Mouse (Mus musculus): ENCODE data around the gene Dchs2. TPM values are rescaled to one million over a fixed set of nuclear protein-coding genes. Genes with fewer than 3 reads are reported as not detected.

Dchs2 gene
- polyA plus RNA-seq, 1 experiment from 2014 or later = 0.21 TPM

- Histone ChIP-seq H3K27me3 (ENCODE audit: control insufficient read depth, insufficient read depth, low read depth, low read length) (no peaks in the 10 kb centered on the region), H3K4me2 (ENCODE audit: low read depth, low read length) (no peak overlapping the region), H3K9ac (ENCODE audit: low read length) (no peak overlapping the region), H3K27ac (ENCODE audit: low read length) (no peak overlapping the region), H3K4me3 (ENCODE audit: low read length) (no peak overlapping the region), H3K9me3 (ENCODE audit: control insufficient read depth, low read length) (no peaks in the 10 kb centered on the region), H3K36me3 (ENCODE audit: control insufficient read depth, insufficient read depth, low read length) (no peaks in the 10 kb centered on the region), H3K4me1 (replicated peaks; ENCODE audit: control insufficient read depth, insufficient read depth, low read length) (no peaks in the 10 kb centered on the region)
- no peak for ATAC-seq (ENCODE audit: low read depth)
Observed at GRCm38 (mm10) chr3:83290482-83290881, 162.7 kb downstream of the Dchs2 start.

DNA sequence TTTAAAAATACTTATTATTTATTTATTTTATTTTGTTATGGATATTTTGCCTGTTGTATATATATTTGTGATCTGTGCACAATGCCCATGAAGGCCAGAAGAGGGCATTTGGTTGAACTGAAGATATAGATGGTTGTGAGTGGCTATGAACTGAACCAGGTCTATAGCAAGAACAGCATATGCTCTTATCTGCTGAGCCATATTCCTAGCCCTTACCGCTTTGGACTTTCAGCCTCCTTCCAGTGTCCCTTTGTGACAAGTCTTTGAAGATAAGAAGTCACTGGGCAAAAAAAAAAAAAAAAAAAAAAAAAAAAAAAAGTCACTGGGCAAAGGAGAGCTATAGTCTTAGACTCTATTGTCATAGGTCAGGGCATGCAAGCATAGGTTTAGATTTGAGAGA is 163.2 kb downstream of the Dchs2 start:
- ATAC-seq (ENCODE audit: low read depth) = no peak
- WGBS = 72% methylated on average over 1 of the region's 1 CpGs
- H3K4me1 ChIP-seq (replicated peaks; ENCODE audit: control insufficient read depth, insufficient read depth, low read length) = no peaks in the 10 kb centered on the region

DNA sequence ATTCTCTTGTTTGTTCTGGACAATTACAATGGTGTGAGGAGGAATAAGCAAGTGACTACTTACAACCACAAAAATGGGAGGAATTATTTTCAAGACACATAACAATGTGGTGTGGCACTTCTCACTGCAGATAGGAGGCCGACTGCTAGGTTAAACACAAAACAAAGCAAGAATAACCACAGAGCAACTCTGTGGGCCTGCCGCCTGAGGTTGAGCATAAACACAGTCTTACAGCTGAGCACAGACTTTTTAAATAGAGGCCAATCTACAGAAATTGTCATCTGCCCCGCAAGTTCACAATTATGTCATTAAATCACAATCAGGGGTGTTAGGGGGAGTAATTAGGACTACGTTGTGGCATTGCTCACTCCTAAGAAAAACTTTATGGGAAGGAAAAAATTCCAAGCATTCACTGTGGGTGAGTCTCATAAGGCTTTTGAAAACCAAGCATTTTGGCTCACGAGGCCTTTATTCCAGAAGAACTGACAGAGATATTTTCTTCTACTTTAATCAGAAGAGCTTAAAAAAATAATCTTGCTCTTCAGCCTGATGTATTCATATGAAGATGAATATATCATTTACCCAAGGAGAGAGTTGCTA is 172.1 kb downstream of the Dchs2 start:
- Histone ChIP-seq H3K9ac (ENCODE audit: low read length) (no peak overlapping the region), H3K36me3 (ENCODE audit: control insufficient read depth, insufficient read depth, low read length) (no peaks in the 10 kb centered on the region), H3K27me3 (ENCODE audit: control insufficient read depth, insufficient read depth, low read depth, low read length) (no peaks in the 10 kb centered on the region), H3K9me3 (ENCODE audit: control insufficient read depth, low read length) (no peaks in the 10 kb centered on the region), H3K4me2 (ENCODE audit: low read depth, low read length) (no peak overlapping the region), H3K4me3 (ENCODE audit: low read length) (no peak overlapping the region), H3K4me1 (replicated peaks; ENCODE audit: control insufficient read depth, insufficient read depth, low read length) (no peaks in the 10 kb centered on the region), H3K27ac (ENCODE audit: low read length) (no peak overlapping the region)
- 48% methylated on average over 5 of the region's 5 CpGs for WGBS
- ATAC-seq (ENCODE audit: low read depth) = no peak

More for the DNA sequence above, 163.2 kb downstream of the Dchs2 start:
- Histone ChIP-seq H3K4me2 (ENCODE audit: low read depth, low read length) (no peak overlapping the region), H3K36me3 (ENCODE audit: control insufficient read depth, insufficient read depth, low read length) (no peaks in the 10 kb centered on the region), H3K9me3 (ENCODE audit: control insufficient read depth, low read length) (no peaks in the 10 kb centered on the region), H3K27ac (ENCODE audit: low read length) (no peak overlapping the region), H3K9ac (ENCODE audit: low read length) (no peak overlapping the region), H3K4me3 (ENCODE audit: low read length) (no peak overlapping the region), H3K27me3 (ENCODE audit: control insufficient read depth, insufficient read depth, low read depth, low read length) (no peaks in the 10 kb centered on the region)

DNA sequence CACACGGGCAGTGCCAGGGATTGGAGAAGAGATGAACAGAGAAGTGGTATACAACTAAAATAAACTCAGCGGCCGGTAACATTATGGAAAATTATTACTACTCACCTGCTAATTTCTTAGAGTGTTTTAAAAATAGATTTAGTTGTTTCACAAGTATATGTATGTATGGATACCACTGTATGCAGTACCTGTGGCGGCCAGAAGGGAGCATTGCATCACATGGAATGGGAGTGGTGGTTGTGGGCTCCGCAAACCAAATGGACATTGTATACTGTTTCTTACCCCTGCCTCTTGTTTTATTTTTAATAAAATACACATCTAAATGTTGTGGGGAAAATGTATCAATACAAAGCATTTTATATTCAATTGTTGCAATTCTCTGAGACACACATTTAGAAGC is 176.1 kb downstream of the Dchs2 start:
- Histone ChIP-seq H3K4me3 (ENCODE audit: low read length) (no peak overlapping the region), H3K27me3 (ENCODE audit: control insufficient read depth, insufficient read depth, low read depth, low read length) (no peaks in the 10 kb centered on the region), H3K27ac (ENCODE audit: low read length) (no peak overlapping the region), H3K9ac (ENCODE audit: low read length) (no peak overlapping the region), H3K36me3 (ENCODE audit: control insufficient read depth, insufficient read depth, low read length) (no peaks in the 10 kb centered on the region), H3K4me2 (ENCODE audit: low read depth, low read length) (no peak overlapping the region), H3K4me1 (replicated peaks; ENCODE audit: control insufficient read depth, insufficient read depth, low read length) (no peaks in the 10 kb centered on the region), H3K9me3 (ENCODE audit: control insufficient read depth, low read length) (no peaks in the 10 kb centered on the region)
- 74% methylated on average over 5 of the region's 5 CpGs for WGBS
- ATAC-seq (ENCODE audit: low read depth) = no peak

GRCm38 (mm10) chr3:83345928-83346327 is 218.2 kb downstream of the Dchs2 start:
- 74% methylated on average over 3 of the region's 3 CpGs for WGBS
- Histone ChIP-seq H3K9me3 (ENCODE audit: control insufficient read depth, low read length) (no peaks in the 10 kb centered on the region), H3K27ac (ENCODE audit: low read length) (no peak overlapping the region), H3K4me3 (ENCODE audit: low read length) (no peak overlapping the region), H3K36me3 (ENCODE audit: control insufficient read depth, insufficient read depth, low read length) (no peaks in the 10 kb centered on the region), H3K4me1 (replicated peaks; ENCODE audit: control insufficient read depth, insufficient read depth, low read length) (no peaks in the 10 kb centered on the region), H3K27me3 (ENCODE audit: control insufficient read depth, insufficient read depth, low read depth, low read length) (no peaks in the 10 kb centered on the region), H3K9ac (ENCODE audit: low read length) (no peak overlapping the region), H3K4me2 (ENCODE audit: low read depth, low read length) (no peak overlapping the region)
- ATAC-seq (ENCODE audit: low read depth) = no peak

DNA sequence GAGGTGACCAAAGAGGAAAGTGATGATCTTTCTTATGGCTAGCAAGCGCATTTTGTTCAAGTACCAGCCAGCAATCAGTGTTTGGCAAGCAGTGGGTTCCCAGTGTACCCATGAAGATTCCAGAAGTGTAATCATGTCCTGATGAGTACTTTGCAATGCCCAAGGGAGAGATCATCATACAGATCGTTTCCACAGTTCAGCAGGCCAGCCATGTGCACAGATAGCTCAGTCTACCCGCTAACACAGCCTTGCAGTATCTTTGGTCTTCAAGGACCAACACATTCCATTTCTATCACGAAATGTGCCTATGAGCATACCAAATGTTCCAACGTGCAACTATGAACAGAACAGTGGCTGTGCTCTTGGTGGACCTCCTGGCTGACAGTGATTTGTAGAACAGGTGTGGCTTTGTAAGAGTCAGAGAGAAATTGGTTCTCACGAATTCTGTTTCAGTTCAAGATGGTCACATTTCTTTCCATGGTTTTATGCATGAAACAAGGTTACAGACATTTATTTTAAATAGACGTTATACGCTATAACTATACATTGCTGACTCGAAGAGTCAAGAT is 240.8 kb downstream of the Dchs2 start:
- WGBS = 83% methylated on average over 9 of the region's 9 CpGs
- Histone ChIP-seq H3K9ac (ENCODE audit: low read length) (no peak overlapping the region), H3K4me3 (ENCODE audit: low read length) (no peak overlapping the region), H3K36me3 (ENCODE audit: control insufficient read depth, insufficient read depth, low read length) (no peaks in the 10 kb centered on the region), H3K4me1 (replicated peaks; ENCODE audit: control insufficient read depth, insufficient read depth, low read length) (no peaks in the 10 kb centered on the region), H3K9me3 (ENCODE audit: control insufficient read depth, low read length) (no peaks in the 10 kb centered on the region), H3K27ac (ENCODE audit: low read length) (no peak overlapping the region), H3K27me3 (ENCODE audit: control insufficient read depth, insufficient read depth, low read depth, low read length) (no peaks in the 10 kb centered on the region), H3K4me2 (ENCODE audit: low read depth, low read length) (no peak overlapping the region)
- ATAC-seq (ENCODE audit: low read depth) = no peak

DNA sequence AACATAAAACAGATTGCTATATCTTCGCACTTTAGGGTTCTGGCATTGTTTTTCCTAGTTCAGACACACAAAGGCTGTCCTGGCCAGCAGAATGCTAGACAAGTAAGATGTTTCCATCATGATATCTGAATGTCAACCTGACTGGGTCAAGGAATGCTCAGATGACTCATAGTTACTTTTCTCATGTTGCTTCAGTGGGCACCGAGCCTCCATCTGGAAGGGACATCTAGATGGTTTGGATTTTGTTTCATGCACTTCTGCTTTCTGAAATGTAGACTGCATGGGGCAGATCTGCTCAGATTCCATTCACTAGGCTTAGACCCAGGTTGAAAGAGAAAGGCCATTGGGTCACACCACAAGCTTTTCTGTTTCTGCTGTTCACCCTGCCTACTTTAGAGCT is 242.1 kb downstream of the Dchs2 start:
- Histone ChIP-seq H3K27me3 (ENCODE audit: control insufficient read depth, insufficient read depth, low read depth, low read length) (no peaks in the 10 kb centered on the region), H3K36me3 (ENCODE audit: control insufficient read depth, insufficient read depth, low read length) (no peaks in the 10 kb centered on the region), H3K4me1 (replicated peaks; ENCODE audit: control insufficient read depth, insufficient read depth, low read length) (no peaks in the 10 kb centered on the region), H3K9ac (ENCODE audit: low read length) (no peak overlapping the region), H3K4me2 (ENCODE audit: low read depth, low read length) (no peak overlapping the region), H3K4me3 (ENCODE audit: low read length) (no peak overlapping the region), H3K27ac (ENCODE audit: low read length) (no peak overlapping the region), H3K9me3 (ENCODE audit: control insufficient read depth, low read length) (no peaks in the 10 kb centered on the region)
- 80% methylated on average over 2 of the region's 2 CpGs for WGBS
- ATAC-seq (ENCODE audit: low read depth) = no peak

- no peaks in the 10 kb centered on the region for H3K27me3 ChIP-seq (ENCODE audit: control insufficient read depth, insufficient read depth, low read depth, low read length)
- H3K36me3 ChIP-seq (ENCODE audit: control insufficient read depth, insufficient read depth, low read length) = no peaks in the 10 kb centered on the region
- H3K4me3 ChIP-seq (ENCODE audit: low read length) = no peak overlapping the region
- no peak for ATAC-seq (ENCODE audit: low read depth)
- no peak overlapping the region for H3K27ac ChIP-seq (ENCODE audit: low read length)
- 53% methylated on average over 6 of the region's 6 CpGs for WGBS
- no peak overlapping the region for H3K9ac ChIP-seq (ENCODE audit: low read length)
- H3K9me3 ChIP-seq (ENCODE audit: control insufficient read depth, low read length) = no peaks in the 10 kb centered on the region
- H3K4me2 ChIP-seq (ENCODE audit: low read depth, low read length) = no peak overlapping the region
- no peaks in the 10 kb centered on the region for H3K4me1 ChIP-seq (replicated peaks; ENCODE audit: control insufficient read depth, insufficient read depth, low read length)
Observed at GRCm38 (mm10) chr3:83374333-83374732, 246.6 kb downstream of the Dchs2 start.

DNA sequence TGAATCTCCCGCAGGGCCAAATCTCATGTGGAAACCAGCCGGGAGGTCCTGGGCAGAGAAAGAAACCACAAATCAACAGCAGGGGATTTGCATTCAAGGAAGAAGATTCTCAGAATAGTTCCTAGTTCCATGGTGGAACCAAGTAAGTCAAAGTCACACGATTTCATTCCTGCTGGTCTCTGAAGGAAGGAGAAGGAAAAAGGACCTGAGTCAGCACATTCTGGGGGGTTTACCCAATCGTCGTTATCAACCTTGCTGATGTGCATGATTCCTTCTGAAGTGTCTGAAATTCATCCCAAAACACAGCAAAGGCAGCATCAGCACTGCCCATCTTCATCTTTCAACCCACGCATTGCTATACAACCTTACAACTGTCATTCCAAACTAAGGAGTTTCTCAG is 249.1 kb downstream of the Dchs2 start:
- WGBS = 91% methylated on average over 6 of the region's 6 CpGs
- no peaks in the 10 kb centered on the region for H3K9me3 ChIP-seq (ENCODE audit: control insufficient read depth, low read length)
- H3K4me1 ChIP-seq (replicated peaks; ENCODE audit: control insufficient read depth, insufficient read depth, low read length) = no peaks in the 10 kb centered on the region
- H3K27ac ChIP-seq (ENCODE audit: low read length) = no peak overlapping the region
- H3K9ac ChIP-seq (ENCODE audit: low read length) = no peak overlapping the region
- H3K4me3 ChIP-seq (ENCODE audit: low read length) = no peak overlapping the region
- no peaks in the 10 kb centered on the region for H3K36me3 ChIP-seq (ENCODE audit: control insufficient read depth, insufficient read depth, low read length)
- ATAC-seq (ENCODE audit: low read depth) = no peak
- H3K27me3 ChIP-seq (ENCODE audit: control insufficient read depth, insufficient read depth, low read depth, low read length) = no peaks in the 10 kb centered on the region
- no peak overlapping the region for H3K4me2 ChIP-seq (ENCODE audit: low read depth, low read length)

All from lung, embryonic 16.5 days (tissue).